Mouse (Mus musculus): ENCODE measurements around the gene Gm20388.

Gene Gm20388

DNA sequence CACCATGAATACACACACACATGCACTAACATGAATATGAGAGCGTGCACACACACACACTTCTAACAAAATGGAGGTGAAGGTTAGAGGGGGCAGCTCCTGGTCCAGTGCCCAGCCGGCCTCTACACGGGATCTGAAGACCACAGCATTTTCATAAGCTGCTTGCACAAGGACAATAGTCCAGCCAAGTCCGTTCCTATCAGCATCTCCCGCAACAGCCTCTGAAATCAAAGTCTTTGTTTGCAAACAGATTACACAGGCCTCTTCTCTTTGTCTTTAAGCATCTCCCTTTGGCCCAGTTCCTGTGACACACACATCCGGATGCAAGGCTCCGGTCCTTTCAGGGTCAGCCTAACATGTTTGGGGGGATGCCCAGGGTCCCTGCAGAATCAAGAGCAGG is 1958.3 kb downstream of the Gm20388 start:
- DNase-seq (ENCODE audit: low spot score), result no peak

DNA sequence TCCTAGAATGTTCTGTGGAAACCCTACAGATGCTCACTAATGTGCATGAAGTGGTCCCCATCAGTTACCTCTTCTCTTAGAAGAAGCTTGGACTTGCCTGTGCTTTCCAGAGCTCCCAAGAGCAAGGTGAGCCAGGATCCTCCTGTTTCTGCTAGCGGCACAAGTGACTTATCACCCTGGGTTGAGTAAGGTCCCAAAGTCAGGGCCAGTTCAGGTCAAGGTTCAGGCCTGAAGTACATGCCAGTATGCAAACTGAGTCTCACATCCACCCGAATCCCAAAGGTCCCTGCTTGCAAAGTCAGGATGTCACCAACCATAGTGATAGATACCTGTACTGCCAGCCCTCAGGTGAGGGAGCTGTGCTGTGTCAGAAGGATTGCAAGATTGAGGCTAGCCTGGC is 1959.5 kb downstream of the Gm20388 start:
- DNase-seq (ENCODE audit: low spot score), result no peak

DNA sequence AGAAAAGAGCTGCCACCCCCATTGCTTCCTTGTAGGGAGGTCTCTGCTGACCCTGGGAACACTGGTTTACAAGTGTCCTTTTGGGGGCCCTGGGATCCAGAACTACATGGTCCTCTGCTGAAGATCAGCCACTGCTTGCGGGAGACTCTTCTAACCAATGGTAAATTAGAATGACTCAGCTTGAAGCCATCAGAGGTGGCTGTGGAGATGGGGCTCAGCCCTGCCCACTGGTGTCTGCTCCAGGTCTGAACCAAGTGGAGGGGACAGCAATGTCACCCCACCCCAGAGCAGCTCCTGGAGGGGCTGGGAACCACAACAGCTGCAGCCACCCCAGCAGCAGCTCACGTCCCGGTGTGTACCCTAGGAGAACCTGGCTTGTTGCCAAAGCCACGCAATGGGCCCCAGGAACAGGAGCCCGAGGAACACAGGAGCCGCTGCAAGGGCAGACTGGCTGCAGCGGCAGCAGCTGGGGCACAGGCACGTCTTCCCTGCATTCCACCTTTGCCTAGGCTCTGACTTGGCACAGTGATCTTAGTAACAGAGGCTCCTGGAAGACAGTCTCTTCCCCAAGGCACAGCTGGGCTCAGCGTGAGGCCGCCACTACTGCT is 1961.3 kb downstream of the Gm20388 start:
- DNase-seq (ENCODE audit: low spot score), result no peak

DNA sequence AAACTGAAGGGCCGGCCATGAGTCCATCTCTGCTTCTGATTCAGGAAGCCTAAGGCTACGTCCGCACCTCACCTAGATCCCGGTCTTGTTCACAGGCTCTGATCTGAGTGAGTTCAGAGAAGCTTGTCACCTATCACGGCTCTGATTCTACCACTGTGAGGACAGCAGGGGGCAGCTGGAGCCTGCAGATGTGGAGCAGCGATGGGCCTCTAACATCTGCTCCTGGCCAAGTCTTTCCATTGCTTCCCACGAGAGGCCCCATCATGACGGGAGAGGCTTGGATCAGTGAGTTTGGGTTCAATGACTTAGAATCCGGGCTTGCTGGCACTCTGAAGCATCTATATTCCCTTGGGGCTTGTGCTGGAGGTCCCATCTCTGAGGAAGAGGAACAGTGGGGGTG is 1963.4 kb downstream of the Gm20388 start:
- peak; percentile 63 for DNase-seq (ENCODE audit: low spot score)

- DNase-seq (ENCODE audit: low spot score), result no peak
Observed at GRCm38 (mm10) chr8:121875045-121875444, 1964.4 kb downstream of the Gm20388 start.

DNA sequence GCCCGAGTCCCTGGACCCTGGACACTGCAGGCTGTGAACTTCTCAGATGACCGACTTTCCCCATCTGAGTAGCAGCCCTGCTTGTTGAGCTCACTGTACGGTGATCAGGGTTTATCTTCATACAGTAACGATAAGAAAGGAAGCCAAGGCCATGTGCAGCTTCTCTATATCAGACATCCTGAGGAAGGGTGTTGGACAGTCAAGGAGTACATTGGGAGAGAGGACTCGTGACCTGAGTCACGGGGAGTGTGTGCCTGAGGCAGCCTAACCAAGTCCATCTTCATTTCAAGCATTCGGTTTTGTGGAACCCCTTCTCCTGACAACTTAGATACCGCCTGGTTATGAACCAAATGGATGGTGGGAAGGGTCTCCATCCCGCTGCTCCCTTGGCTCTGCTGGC is 1964.9 kb downstream of the Gm20388 start:
- no peak for DNase-seq (ENCODE audit: low spot score)

DNA sequence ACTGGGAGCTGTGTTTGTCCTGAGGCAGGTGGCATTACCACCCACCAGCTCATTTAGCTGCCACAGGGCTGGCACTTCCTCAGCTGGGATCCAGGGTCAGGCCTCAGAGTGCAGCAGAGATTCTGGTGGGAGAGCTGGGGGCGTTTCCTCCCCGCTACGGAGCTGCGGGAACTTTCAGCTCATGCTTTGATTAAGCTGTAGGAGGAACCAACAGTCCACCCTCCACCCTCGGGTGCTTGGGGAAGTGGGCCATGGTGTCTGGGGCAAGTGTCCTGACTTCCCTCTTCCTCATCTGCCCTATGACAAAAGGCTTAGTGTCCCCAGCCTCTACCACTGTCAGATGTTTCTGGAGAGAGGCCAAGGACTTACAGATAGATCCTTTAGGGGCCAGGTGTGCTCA is 1966.6 kb downstream of the Gm20388 start:
- no peak for DNase-seq (ENCODE audit: low spot score)

GRCm38 (mm10) chr8:121877828-121878480 is 1967.3 kb downstream of the Gm20388 start:
- no peak for DNase-seq (ENCODE audit: low spot score)

- no peak for DNase-seq (ENCODE audit: low spot score)
Observed at GRCm38 (mm10) chr8:121879712-121880111, 1969.1 kb downstream of the Gm20388 start.

DNA sequence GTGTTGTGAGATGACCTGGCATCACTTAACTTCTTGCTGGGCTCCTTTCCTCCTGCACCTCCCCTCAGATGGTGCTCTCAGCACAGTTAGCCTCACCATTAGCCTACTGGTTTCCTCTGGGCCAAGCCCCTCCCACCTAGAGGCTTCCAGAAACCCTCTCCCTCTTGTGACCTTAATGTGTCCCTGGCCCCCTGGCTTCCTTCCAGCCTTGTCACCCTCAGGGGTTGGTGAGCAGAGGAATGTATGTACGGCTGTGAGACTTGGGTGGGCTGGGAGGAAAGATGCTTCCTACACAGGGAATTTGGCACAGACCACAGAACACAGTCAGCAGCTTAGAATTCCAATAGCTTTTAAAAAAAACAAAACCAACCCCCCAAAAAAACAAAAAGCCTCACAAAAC is 1970.2 kb downstream of the Gm20388 start:
- no peak for DNase-seq (ENCODE audit: low spot score)

DNA sequence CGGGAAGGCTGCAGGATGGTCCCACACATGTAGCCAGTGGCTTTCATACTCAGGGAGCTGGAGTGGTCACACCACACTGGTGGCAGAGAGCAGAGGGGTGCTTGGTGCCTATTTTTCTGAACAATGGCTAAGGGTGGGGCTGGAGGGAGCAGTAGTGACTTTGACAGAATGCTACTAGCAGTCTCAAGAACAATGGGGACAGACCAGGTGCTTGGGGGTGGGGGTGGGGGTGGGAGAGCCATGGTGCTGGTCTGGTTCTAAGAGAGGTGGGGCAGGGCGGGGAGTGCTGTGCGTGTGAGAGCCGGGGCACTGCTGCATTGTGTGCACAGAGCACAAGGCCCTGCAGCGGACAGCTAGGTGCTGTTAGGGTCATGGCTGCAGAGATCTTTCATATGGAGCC is 1971.3 kb downstream of the Gm20388 start:
- no peak for DNase-seq (ENCODE audit: low spot score)

DNA sequence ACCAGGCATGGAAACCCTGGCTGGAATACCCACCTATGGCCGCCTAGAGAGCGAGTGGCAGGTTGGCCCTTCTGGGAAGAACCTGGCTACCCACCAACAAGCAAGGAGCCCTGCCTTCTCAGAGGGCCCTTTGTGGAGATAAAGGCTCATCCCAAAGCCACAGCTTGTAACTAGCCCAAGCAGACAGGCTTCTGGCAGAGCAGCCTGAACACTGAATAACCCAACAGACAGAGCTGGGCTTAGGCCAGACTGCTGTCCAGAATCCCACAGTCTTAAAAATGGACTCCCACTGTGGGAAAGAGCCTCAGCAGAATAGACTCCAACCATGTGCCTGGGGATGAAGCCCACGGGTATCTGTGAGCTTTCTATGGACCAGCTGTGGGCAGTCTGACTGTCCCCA is 1973.5 kb downstream of the Gm20388 start:
- no peak for DNase-seq (ENCODE audit: low spot score)

DNA sequence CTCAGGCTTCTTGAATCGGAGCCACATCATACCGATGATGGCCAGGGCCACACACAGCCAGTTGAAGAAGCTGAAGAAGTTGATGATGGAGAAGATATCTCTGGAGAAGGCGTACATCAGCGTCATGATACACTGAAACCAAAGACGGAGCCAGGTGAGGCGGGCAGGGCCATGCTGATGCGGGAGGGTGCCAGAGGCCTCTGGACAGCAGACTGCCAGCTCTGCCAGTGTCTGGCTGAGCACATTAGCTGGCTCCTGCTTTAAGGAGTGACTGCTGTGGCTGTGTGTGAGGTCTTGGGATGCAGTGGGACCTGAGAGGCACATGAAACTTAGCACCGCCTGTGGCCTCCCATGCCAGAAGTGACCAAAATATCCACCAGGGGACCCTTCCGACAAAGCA is 1974.4 kb downstream of the Gm20388 start:
- no peak for DNase-seq (ENCODE audit: low spot score)

GRCm38 (mm10) chr8:121885433-121885832 is 1974.8 kb downstream of the Gm20388 start:
- DNase-seq (ENCODE audit: low spot score), result no peak

DNA sequence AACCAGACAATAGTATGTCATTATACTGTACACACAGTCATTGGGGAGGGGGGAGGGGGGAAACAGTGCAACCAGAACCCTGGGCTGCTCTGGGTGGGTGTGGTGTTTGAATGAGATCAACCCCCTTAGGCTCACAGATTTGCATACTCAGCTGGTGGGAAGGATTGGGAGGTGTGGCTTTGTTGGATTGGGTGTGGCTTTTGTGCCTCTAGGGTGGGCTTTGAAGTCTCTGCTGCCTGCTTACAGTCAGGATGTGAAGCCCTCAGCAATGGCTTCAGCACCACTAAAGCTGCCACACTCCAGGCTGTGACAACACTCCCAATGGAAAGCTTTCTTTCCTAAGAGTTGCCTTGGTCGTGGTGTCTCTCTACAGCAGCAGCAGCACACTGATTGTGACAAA is 1976.9 kb downstream of the Gm20388 start:
- no peak for DNase-seq (ENCODE audit: low spot score)

DNA sequence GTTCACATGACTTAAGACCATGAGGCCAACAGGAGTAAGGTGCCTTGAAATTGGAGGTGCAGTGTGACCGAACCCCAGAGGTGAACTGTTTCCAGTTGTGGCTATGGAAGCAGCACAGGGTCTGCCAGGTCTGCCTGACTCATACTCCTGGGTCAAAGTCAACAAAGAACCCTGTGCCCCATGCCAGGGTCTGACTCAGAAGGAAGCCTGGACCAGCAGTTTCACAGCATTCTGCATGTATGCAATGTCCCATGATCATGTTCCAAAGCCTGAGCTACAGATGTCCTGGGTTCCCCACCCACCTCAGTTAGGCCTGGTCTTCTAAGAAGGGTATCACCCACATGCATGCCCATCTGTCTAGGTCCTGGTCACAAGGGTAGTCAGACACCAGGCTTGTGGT is 1978.7 kb downstream of the Gm20388 start:
- DNase-seq (ENCODE audit: low spot score), result no peak

- no peak for DNase-seq (ENCODE audit: low spot score)
Observed at GRCm38 (mm10) chr8:121889810-121890785, 1979.5 kb downstream of the Gm20388 start.

- DNase-seq (ENCODE audit: low spot score), result no peak
Observed at GRCm38 (mm10) chr8:121892875-121893274, 1982.2 kb downstream of the Gm20388 start.

- no peak for DNase-seq (ENCODE audit: low spot score)
Observed at GRCm38 (mm10) chr8:121895910-121896309, 1985.3 kb downstream of the Gm20388 start.

DNA sequence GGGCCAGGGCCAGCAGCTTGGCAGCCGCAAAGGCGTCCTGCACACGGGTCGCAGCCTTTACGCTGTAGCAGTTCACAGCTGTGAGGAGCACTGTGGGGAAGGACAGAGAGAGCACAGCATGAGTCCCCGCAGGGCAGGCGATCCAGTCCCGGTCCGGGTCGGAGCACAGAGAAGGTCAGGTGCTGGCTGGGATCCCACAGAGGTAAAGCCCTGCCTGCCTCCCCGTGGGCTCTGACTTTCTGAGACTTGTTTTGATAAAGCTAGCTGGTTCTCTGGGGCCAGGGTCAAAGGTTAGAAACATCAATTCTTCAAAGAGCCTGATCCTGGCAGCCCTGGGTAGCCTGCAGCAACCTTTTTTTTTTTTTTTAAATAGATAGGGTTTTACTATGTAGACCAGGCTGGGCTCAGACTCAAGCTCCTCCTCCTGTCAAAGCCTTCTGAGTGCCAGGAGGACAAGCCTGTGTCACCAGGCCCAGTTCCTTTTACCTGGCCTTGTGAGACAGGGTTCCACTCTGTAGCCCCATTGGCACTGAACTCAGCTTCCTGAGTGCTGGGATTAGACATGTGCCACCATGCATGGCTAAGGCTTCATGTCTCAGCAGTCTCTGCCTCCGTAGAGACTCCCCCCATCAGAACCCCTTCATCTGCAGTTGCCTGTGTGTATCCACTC is 1986.0 kb downstream of the Gm20388 start:
- no peak for DNase-seq (ENCODE audit: low spot score)

DNA sequence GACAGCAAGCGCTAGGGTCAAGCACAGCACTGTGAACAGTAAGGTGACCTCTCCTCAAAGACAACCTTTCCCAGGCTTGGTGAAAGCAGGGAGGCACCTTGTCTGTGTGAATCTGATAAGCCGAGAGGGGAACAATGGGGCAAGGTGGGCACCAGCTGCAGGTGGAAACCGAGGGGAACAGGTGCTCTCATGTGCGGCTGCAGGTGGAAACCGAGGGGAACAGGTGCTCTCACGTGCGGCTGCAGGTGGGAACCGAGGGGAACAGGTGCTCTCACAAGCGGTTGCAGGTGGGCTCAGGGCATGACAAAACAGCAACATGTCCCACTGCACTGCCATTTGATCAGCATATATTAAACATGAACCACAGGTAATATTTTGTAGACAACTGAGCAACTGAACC is 1986.6 kb downstream of the Gm20388 start:
- DNase-seq (ENCODE audit: low spot score), result no peak

GRCm38 (mm10) chr8:121897871-121898381 is 1987.3 kb downstream of the Gm20388 start:
- no peak for DNase-seq (ENCODE audit: low spot score)

Measured in ovary, postnatal 14 days (tissue).